Comparison of ENCODE assay signal across 25 mouse cellular contexts in the genomic region with DNA sequence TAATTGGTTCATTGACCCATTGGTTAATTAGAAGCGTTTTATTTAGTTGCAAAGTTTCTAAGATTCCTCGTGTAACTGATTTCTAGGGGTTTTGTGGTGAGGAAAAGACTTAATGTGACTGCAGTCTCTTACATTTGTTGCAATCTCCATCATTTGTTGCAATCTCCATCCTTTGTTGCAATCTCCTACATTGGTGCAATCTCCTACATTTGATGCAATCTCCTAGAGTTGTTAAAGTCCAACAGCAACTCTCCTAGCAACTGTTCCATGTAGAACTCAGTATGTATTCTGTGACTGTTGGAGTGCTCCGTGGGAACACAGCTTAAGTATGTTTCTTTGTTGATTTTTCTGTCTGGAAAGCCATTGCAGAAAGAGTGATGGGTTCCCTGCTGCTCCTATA.
"Had no signal": no experiment of that assay in that cellular context is flagged by ENCODE, and none has a peak within 500 bp of the region (broad histone marks: within the 10 kb centered on the region; RNA-seq: fewer than 3 reads in every experiment).

No protein-coding gene starts in this region.

- H3K27ac ChIP-seq: gastrocnemius, adult 2 months; heart, adult 2 months; heart, embryonic 13.5 days; heart, embryonic 15.5 days; hindbrain, embryonic 13.5 days; intestine, embryonic 15.5 days; kidney, embryonic 15.5 days; kidney, postnatal 0 days; limb, embryonic 10.5 days; limb, embryonic 12.5 days had no signal

- H3K4me2 ChIP-seq: heart, embryonic 11.5 days; heart, embryonic 13.5 days; heart, embryonic 15.5 days; hindbrain, embryonic 13.5 days; intestine, embryonic 15.5 days; kidney, embryonic 15.5 days; limb, embryonic 12.5 days; liver, embryonic 11.5 days had no signal

- H3K4me1 ChIP-seq: heart, embryonic 13.5 days; heart, embryonic 15.5 days; hindbrain, embryonic 13.5 days; intestine, embryonic 15.5 days; kidney, embryonic 15.5 days; limb, embryonic 10.5 days; limb, embryonic 12.5 days had no signal

- H3K36me3 ChIP-seq: heart, embryonic 13.5 days; heart, embryonic 15.5 days; hindbrain, embryonic 13.5 days; intestine, embryonic 15.5 days; kidney, embryonic 15.5 days; limb, embryonic 10.5 days; limb, embryonic 12.5 days had no signal

- H3K27me3 ChIP-seq: heart, embryonic 13.5 days; heart, embryonic 15.5 days; hindbrain, embryonic 13.5 days; intestine, embryonic 15.5 days; kidney, embryonic 15.5 days; limb, embryonic 12.5 days had no signal

- DNase-seq: gastrocnemius, adult 2 months; gastrocnemius, postnatal 10 days; gastrocnemius, postnatal 25 days; heart, adult 11 months; heart, adult 2 months; heart, postnatal 14 days; heart, postnatal 36 days; kidney, adult 18-20 months; kidney, adult 8-10 months; kidney, postnatal 14 days; kidney, postnatal 36 days; liver had no signal

- H3K4me3 ChIP-seq: gastrocnemius, adult 2 months; heart, adult 2 months; heart, embryonic 13.5 days; heart, embryonic 15.5 days; hindbrain, embryonic 13.5 days; intestine, embryonic 15.5 days; kidney, embryonic 15.5 days; limb, embryonic 10.5 days; limb, embryonic 12.5 days had no signal

- H3K9me3 ChIP-seq: heart, embryonic 13.5 days; heart, embryonic 15.5 days; hindbrain, embryonic 13.5 days; intestine, embryonic 15.5 days; kidney, embryonic 15.5 days; limb, embryonic 10.5 days; limb, embryonic 12.5 days had no signal

- H3K9ac ChIP-seq: heart, embryonic 13.5 days; heart, embryonic 15.5 days; hindbrain, embryonic 13.5 days; intestine, embryonic 15.5 days; kidney, embryonic 15.5 days; limb, embryonic 12.5 days had no signal

- ATAC-seq: hindbrain, embryonic 16.5 days; inflammation-experienced regulatory T-cells, adult 6 months; intestine, embryonic 15.5 days; intestine, postnatal 0 days had no signal
